Mouse (Mus musculus): ENCODE measurements at regions not wholly inside any gene's neighbourhood (a gene's known extent, or its start where the extent isn't known, plus 50 kb on each side); places are given as distances from the start of the nearest gene placed in this dataset.
"Not testable (repeated sequence)": the region's sequence is repeated elsewhere in the genome, so short reads cannot be mapped to it uniquely, and the experiment has no call there.

DNA sequence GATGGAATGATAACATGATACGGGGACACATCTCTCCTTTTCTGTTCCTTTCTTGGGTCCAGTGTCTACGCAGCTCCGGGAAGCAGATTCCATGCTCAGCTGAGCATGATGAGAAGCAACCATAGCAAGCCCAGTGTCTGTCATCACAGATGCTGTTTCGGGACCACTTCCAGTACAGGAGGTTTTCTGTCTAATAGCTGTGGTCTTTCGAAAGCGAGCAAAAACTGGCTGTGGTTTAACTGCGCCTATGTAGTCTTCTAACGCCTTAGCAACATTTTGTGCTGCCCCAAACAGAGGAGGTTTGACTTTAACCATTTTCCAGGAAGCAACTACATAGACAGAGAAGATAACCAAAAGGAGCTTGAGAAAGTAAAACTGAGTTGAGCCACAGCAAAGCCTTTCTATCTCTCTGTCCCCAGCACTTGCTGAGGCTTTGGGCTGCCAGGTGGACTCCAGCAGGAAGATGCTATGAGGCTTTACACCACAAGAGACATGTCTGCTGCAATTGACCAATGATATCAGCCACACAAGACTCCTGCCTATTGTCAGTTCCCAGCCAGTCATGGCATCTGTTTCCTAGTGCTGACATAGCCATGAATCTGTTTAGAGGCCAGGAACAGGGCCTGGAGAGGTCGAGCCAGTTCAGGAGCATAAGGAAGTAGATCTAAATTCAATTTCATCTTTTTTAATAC, 95.1 kb downstream of the Stard3nl start:
- ATAC-seq (ENCODE audit: insufficient number of reproducible peaks, low FRiP score, low TSS enrichment), result peak; percentile 85

DNA sequence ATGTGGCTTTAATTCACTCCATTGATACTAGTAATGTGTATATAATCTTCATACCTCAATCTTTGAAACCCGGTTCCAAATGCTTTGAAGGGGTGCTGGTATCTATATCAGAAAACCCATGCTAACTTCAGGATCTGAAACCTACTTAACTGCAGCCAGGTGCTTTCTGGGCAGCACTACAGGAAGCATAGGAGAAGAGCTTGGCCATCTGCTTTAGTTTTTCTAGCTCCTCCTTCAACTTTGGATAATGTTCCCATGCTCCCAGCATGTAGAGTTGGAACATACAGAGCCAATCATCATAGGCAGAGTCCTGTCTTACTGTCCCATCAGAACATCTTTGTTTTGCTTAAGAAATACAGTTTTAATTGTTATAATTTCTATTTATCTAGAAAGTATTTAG, 99.3 kb downstream of the Stard3nl start:
- peak; percentile 57 for ATAC-seq (ENCODE audit: insufficient number of reproducible peaks, low FRiP score, low TSS enrichment)

DNA sequence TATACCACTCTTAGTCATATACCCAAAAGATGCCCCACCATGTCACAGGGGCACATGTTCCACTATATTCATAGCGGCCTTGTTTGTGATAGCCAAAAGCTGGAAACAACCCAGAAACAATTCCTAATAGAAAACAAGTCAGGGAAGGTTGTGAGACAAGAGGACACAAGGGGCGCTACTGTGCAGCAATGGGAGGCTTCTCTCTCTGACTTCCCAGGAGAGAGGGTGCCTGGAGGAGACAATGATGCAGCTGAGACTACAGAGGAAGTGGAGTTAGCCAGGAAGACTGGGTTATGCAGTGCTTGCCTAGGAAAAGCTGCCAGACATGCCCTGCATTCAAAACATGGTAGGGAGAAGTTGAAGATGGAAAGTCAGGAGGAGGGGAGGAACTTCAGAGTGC, 102.6 kb downstream of the Stard3nl start:
- ATAC-seq (ENCODE audit: insufficient number of reproducible peaks, low FRiP score, low TSS enrichment), result no peak; the same call in 1 of the 2 replicates

DNA sequence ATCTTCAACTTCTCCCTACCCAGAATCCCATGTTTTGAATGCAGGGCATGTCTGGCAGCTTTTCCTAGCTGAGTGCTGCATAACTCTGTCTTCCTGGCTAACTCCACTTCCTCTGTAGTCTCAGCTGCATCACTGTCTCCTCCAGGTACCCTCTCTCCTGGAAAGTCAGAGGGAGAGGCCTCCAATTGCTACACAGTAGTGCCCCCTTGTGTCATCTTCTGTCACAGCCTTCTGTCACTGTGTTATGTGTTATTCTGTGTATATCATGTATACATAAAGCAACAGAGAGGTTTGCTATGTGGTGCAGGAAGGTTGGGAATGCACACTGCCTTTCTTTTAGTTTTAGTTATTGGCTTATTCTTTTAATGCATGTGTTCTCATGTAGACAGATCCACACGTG, 112.4 kb downstream of the Stard3nl start:
- no peak for ATAC-seq (ENCODE audit: insufficient number of reproducible peaks, low FRiP score, low TSS enrichment)

DNA sequence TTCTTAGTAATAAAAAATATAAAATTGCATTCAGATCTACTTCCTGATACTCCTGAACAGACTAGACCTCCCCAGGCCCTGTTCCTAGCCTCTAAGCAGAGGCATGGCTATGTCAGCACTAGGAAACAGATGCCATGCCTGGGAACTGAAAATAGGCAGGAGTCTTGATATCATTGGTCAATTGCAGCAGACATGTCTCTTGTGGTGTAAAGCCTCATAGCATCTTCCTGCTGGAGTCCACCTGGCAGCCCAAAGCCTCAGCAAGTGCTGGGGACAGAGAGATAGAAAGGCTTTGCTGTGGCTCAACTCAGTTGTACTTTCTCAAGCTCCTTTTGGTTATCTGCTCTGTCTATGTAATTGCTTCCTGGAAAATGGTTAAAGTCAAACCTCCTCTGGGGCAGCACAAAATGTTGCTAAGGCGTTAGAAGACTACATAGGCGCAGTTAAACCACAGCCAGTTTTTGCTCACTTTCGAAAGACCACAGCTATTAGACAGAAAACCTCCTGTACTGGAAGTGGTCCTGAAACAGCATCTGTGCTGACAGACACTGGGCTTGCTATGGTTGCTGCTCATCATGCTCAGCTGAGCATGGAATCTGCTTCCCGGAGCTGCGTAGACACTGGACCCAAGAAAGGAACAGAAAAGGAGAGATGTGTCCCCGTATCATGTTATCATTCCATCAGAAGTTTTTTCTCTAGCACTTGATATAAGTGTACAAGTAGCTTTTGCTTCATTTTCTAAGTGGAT, 122.9 kb downstream of the Stard3nl start:
- ATAC-seq (ENCODE audit: insufficient number of reproducible peaks, low FRiP score, low TSS enrichment), result peak; percentile 36; the same call in 1 of the 2 replicates

DNA sequence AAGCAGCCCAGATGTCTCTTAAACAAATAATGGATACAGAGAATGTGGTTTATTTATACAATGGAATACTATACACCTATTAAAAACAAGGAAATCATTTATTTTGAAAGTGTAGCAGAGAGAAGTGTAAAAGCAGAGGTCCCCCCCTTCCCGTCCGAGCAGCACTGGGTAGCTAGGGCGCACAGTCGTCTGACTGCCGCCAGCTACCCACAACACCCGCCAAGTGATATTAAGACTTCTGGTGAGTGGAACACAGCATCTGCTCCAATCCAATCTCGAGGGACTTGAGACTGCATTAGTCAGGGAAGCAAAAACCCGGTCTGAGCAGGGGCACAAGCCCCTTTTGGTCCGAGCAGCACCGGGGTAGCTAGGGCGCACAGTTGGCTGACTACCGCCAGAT, 130.6 kb downstream of the Stard3nl start:
- not testable (repeated sequence) for ATAC-seq (ENCODE audit: insufficient number of reproducible peaks, low FRiP score, low TSS enrichment)

DNA sequence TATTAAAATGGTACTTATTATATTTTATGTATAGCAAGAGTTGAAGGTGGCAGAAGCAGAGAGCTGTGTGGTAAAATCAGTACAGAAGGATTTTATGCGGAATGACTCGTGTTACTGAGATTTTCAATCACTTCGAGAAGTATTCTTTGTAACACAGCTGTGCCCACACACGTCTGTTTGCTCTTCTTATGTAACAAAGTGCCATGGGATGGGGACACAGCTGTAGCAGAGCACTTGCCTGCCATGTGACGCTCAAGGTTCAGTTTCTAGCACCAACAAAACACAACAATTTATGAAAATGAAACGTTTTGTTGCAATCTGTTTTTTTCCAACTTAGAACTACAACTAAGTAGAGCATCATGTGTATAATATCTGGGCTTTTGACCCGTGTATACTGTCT, 149.0 kb downstream of the Stard3nl start:
- not testable (repeated sequence) for ATAC-seq (ENCODE audit: insufficient number of reproducible peaks, low FRiP score, low TSS enrichment)

DNA sequence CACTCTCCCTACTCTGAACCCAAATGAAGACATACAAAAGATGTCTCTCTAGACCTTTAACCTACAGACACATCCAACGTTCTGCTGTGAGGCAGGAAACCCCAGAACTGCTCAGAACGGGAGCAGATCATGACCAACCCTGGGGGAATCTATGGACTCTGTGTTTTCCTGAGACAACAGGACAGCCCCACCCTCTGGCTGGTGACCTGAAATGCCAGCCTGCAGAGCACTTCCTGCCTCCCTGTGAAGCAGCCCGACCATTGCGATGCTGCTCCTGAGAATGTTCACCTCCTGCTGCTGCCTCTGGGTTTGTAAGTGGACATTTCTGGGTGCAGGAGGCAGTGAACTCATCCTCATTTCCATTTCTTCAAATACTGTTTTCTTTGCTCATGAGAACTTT, 153.0 kb downstream of the Stard3nl start:
- not testable (repeated sequence) for ATAC-seq (ENCODE audit: insufficient number of reproducible peaks, low FRiP score, low TSS enrichment)

DNA sequence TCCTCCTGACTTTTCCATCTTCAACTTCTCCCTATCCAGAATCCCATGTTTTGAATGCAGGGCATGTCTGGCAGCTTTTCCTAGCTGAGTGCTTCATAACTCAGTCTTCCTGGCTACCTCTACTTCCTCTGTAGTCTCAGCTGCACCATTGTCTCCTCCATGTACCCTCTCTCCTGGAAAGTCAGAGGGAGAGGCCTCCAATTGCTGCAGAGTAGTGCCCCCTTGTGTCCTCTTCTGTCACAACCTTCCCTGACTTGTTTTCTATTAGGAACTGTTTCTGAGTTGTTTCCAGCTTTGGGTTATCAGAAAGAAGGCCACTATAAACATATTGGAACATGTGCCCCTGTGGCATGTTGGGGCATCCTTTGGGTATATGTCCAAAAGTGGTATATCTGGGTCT, 159.3 kb downstream of the Stard3nl start:
- ATAC-seq (ENCODE audit: insufficient number of reproducible peaks, low FRiP score, low TSS enrichment), result peak; percentile 61; the same call in 1 of the 2 replicates

DNA sequence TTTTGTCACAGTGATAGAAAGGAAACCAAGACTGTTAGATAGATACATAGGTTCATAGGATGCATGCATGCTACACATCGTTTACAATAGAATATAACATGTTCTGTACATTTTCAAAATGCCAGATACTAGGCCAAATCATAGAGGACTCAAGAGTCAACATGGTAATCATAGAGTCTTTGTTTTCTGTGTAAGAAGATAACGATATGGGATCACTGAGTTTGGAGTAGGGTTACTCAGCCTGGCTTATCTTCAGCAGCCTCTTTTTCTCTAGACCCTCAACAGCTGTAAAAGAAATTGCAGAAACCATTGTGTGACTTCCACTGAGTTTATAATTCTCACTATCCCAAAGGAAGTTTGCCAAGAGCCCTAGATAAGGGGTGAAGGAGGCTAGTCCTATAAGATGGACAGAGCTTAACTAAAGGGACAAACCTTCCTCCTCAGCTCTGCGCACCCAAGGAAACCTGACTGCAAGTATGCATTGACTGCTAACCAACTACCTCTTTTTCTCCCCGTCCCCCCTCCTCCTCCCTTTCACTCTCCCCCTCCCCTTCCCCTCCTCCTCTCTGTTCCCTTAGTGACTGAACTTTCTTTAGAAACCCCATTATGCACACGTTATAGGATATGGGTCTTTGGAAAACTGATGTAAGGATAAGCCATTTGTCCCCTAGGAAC, 160.8 kb downstream of the Stard3nl start:
- ATAC-seq (ENCODE audit: insufficient number of reproducible peaks, low FRiP score, low TSS enrichment), result no peak

DNA sequence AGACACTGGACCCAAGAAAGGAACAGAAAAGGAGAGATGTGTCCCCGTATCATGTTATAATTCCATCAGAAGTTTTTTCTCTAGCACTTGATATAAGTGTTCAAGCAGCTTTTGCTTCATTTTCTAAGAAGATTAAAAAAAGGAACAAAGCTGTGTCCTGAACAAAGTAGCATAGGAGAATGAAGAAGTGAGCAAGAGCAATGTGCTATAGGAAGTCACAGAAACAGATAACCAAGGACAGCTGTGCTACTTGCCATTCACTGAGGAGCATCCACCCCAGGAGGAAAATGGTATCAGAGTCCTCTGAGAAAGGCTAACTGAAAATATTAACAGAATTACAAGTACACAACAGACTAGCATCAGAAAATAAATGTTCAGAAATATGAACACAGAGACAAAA, 175.6 kb downstream of the Stard3nl start:
- not testable (repeated sequence) for ATAC-seq (ENCODE audit: insufficient number of reproducible peaks, low FRiP score, low TSS enrichment)

DNA sequence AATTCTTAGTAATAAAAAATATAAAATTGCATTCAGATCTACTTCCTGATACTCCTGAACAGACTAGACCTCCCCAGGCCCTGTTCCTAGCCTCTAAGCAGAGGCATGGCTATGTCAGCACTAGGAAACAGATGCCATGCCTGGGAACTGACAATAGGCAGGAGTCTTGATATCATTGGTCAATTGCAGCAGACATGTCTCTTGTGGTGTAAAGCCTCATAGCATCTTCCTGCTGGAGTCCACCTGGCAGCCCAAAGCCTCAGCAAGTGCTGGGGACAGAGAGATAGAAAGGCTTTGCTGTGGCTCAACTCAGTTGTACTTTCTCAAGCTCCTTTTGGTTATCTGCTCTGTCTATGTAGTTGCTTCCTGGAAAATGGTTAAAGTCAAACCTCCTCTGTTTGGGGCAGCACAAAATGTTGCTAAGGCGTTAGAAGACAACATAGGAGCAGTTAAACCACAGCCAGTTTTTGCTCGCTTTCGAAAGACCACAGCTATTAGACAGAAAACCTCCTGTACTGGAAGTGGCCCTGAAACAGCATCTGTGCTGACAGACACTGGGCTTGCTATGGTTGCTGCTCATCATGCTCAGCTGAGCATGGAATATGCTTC, 176.1 kb downstream of the Stard3nl start:
- ATAC-seq (ENCODE audit: insufficient number of reproducible peaks, low FRiP score, low TSS enrichment), result not testable (repeated sequence)

DNA sequence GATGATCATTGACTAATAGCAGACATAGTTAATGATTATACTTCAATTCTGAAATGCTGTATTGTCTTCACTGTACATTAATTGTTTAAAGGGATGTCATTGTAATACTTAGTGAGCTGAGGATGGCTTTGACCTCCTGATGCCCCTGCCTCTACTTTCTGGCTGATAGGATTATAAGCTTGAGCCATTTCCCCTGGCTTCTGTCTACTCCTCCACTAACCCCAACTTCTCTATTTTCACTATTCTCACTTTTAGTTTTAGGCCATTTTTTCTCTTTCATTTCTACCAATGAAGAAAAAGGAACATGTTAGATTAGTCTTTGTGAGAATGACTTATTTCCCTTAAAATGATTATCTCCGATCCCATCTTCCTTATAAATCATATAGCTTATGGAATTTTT, 190.9 kb downstream of the Stard3nl start:
- no peak for ATAC-seq (ENCODE audit: insufficient number of reproducible peaks, low FRiP score, low TSS enrichment)

DNA sequence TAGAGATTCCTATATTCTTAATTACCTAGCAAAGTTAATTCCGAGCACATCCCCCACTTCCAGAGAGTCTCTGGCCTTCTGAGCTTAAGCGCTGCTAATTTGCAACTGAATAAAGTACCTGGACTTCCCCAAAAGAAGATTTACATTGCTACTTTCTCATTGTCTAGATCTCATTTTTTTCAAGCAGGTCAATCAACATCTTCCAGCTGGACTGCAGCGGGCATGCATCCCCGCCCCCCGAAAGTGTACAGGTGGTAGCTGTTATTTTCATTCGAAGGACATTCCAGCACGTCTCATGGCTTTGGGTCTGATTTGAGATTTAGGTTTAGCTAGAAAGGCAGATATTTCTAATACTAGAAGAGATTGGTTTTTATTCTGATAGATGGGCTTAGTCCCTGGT, 193.3 kb downstream of the Stard3nl start:
- not testable (repeated sequence) for ATAC-seq (ENCODE audit: insufficient number of reproducible peaks, low FRiP score, low TSS enrichment)
